Mouse (Mus musculus) frontal cortex, postnatal 14 days (tissue): ENCODE results near the gene Agbl2.
A peak's percentile ranks its signal among the peaks of the same experiment; 100 is the strongest.

Source experiments
- DNase-seq, 2 experiments: peaks; one replicate each; pipeline ENCODE4 v3.0.0; 2022; ENCODE audit warnings: low spot score in 2 of 2

Gene Agbl2

DNA sequence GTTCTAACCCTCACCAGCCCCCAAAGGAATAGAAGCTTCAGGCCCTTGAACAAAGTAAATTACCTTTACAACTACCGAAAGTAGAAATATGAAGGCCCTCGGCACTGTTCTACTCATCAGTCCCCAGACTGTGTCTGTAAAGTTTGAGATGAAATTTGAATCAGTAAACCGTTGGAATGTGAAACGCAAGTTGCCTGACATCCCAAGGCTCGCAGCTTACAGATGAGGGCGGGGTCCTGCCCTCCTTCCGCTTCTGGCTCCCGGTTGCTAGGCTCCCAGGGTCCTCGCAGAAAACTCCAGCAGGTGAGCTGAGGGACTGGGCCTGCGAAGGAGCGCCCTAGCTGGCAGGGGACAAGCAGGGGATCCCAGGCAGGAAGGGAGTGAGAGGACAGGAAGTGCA lies at the start of gene Agbl2:
Gene Agbl2, plus strand, starts transcription at position 270 of the 400 bp plus-strand sequence.
- no peak for DNase-seq

DNA sequence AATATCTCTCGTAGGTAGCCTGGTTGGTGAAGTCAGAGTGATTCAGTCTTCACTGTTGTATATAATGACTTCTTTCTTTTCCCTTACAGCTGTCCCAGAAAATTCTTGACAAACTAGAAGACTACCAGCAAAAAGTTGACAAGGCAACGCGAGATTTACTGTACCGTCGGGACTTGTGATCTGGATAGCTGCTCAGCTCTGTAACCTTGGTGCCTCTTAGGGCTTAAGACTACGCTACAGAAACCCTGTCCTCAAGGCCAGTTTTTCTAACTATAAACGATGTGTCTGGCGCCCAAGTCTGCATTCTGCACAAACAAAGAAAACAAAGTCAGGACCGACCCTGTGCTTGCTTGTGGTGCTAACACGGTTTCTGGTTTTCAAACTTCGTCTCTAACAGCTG lies 47.2 kb upstream of the Agbl2 start:
- no peak for DNase-seq

DNA sequence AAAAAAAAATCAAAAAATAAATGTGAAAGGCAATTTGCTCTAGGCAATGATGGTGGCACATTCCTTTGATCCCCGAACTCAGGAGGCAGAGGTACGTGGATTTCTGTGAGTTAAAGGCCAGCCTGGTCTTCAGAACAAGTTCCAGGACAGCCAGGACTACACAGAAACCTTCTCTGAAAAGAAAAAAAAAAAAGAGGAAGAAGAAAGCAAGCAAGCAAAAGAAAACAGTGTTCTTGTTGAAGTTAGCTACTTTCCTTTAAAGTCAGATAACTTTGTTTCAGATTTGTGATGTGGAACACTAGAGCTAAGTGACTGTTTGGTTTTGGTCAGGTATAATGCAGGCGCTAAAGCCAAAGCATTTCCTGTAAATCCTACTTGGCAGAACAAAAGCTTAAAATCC lies 43.7 kb upstream of the Agbl2 start:
- no peak for DNase-seq

DNA sequence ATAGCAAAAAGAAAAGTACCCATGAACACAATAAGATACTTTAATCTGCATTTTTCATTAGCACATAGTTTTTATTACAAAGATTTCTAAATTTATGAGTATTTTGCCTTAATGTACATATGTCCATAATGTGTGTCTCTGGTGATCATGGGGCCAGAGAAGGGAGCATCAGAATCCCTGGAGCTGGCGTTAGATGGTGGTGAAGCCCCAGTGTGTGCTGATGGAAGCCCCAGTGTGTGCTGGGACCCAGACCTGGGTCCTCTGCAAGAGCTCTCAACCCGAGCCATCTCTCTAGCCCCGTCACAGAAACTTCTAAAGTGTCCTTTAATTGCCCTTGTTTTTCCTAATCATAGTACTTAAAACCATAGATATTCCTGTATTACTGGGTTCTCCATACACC lies 43.2 kb upstream of the Agbl2 start:
- DNase-seq = no peak

DNA sequence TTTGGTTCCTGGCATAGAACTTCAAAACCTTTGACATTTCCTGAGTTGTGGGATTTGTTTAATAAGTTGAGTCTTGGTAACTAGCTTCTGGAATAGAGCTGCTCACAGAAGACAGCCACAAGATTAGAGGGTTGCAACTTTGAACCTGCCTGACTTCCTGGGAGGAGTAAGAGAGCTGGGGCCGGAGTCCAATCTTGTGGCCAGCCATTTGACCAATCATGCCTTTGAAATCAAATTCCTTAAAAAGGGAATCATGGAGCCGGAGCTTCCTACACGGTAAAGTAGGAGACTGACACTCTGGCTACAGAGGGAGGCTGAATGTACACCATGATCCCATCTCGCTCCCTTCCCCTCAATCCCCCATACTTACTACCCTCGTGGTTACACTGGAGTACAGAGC lies 42.6 kb upstream of the Agbl2 start:
- no peak for DNase-seq

GRCm38 (mm10) chr2:90744285-90745052 lies 38.1 kb upstream of the Agbl2 start:
- DNase-seq = no peak

DNA sequence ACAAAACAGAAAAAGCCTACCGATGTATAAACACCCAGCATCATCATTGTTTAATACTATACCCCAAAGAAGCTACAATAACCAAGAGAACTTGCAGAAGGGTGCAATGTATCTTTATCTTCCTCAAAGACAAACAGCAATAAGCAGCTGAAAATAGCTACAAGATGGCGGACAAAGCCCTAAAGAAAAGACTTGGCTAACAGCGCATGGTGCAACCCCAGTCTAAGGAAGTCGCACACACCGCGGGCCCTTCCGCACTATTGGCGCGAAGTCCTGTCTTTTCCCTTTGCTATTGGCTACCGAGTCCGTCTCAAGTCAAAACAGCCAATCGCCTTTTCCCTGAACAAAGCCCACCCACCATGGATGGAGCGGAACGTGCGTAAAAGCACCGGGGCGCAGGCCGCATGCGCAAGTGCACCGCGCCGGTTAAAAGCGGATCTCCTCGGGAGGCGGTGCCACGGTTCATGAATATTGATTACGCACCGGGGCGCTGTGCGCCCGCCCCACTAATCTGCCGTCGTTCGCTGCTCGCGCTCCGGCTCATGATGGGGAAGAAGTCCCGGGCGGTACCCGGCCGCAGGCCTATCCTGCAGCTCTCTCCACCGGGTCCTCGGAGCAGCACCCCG lies 37.4 kb upstream of the Agbl2 start, which contains the start of gene Fnbp4:
Gene Fnbp4, plus strand, starts transcription at position 318 of the 626 bp plus-strand sequence.
- peak; percentile 98 for DNase-seq

DNA sequence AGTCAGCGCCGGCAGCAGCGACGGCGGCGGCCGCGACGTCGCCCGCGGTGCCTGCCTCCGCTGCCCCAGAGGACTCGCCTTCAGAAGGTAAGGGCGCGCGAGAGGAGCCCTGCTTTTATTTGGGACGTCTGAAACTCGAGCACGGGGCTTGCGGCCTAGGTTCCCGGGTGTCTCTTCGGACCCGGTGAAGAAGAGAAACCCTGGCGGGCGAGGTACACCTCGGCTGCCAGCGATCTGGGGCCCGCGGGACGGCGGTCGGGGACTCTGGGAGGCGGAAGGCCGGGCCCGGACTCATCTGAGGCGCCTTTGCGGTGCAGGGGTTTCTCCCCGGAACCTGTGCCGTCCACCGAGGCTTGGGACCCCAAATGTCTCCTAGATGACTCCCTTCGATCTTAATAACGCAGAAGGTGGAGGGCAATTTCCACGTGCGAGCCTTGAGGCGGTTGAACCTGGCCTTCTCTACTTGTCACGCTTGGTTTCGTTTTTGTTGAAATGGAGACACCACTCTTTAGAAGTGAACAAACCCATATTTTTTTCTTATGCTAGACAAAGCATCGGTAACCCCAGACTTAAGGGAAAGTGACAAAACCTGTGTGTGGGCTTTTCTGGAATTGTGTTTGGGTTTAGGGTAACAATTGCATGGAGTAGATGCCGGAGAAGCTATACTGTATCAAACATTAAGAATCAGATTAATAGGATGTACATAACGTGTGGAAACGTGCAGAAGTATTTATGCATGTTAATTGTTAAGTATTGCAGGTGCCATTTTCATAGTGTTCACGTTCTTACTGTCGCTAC lies 36.6 kb upstream of the Agbl2 start:
- DNase-seq = peak in 1 of 2 experiments; percentile 39

DNA sequence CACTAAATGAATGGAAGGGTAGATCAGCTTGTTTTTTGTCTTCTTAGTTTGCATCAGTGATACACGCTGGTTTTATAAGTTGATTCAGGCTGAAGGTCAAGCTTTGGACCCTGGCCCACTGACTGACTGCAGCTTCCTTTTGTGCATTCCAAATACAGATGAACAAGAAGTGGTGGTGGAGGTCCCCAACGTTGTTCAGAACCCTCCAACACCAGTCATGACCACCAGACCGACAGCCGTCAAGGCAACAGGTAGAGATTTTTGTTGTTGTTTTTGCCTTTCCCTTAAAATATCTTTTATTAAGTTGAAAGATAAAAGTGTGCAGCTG lies 36.0 kb upstream of the Agbl2 start:
- no peak for DNase-seq

DNA sequence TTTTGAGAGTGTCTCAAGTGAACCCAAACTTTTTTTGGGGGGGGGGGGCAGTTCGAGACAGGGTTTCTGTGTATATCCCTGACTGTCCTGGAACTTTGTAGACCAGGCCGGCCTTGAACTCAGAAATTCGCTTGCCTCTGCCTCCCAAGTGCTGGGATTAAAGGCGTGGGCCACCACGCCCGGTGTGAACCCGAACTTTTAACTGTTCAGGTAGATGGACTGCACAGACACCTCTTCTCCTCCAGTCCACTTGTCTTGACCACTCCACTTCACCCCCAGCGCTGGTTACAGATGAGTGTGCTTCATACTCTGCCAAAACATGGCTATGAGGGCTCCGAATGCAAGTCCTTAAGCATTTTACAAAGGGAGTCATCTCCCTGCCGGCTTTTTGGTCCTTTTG lies 35.4 kb upstream of the Agbl2 start:
- DNase-seq = no peak

DNA sequence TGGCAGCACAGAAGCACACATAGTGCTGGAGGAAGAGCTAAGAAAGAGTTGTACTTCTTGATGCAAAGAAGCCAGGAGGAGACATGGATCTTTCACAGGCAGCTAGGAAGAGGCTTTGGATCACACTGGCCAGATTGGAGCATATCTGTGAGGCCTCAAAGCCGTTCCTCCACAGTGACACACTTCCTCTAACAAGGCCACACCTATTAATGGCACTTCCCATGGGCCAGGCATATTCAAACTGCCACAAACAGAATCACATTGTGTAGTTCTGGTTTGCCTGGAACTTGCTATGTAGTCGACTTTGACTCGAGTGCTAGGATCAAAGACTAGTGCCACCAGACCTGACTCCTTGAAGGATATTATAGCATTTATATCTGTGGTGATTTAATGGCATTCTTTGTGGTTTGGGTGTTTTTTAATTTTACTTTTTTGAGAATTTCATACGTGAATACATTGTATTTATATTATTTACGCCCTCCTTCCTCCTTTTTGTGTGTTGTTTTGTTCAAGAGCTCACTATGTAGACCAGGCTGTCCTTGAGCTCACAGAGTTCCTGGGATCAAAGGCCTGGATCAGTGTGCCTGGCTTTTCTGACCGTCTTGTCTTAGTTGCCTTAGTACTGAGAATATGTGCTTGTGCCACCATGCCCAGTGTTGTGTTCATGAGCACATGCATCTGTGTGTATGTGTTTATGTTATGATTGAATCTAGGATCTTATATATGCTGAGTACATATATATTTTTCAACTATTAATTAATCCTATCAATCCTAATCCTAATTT lies 32.7 kb upstream of the Agbl2 start:
- no peak for DNase-seq

- DNase-seq = no peak
Measured at GRCm38 (mm10) chr2:90753565-90753964, 29.0 kb upstream of the Agbl2 start.

DNA sequence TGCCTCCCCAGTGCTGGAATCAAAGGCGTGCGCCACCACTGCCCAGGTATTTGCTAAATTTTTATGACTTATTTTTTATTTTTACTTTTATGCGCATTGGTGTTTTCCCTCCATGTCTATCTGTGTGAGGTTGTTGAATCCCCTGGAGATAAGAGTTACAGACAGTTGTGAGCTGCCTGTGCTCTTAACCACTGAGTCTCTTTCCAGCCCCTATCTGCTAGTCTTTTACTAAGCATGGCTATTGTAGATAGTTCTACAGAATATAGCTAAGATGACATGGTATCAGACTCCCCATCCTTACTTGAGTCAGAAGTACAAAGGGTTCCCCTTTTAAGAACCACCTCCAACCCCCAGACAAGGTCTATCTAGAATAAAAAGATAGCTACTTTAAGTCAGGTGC lies 28.3 kb upstream of the Agbl2 start:
- DNase-seq = no peak

DNA sequence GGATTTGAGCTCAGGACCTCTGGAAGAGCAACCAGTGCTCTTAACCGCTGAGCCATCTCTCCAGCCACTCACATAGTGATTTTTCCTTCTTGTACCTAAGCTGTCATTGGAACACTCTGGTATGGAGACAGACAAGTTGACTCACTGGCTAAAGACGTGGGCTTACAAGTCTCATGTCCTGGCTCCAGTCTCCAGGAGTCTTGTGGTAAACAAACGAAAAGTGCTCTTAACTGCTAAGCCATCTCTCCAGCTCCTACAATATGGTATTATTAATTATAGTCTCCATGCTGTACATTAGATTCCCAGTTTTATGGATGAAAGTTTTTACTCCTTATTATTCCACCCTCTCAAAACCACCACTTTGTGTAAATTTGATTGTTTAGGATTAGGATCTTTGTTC lies 17.4 kb upstream of the Agbl2 start:
- DNase-seq = no peak

- DNase-seq = no peak
Measured at GRCm38 (mm10) chr2:90781323-90781722, 1.2 kb upstream of the Agbl2 start.

- DNase-seq = no peak
Measured at GRCm38 (mm10) chr2:90781938-90782337, 589 bp upstream of the Agbl2 start.

- DNase-seq = no peak
Measured at GRCm38 (mm10) chr2:90782901-90783486, 467 bp downstream of the Agbl2 start.

GRCm38 (mm10) chr2:90788126-90788525 lies 5.6 kb downstream of the Agbl2 start:
- no peak for DNase-seq

GRCm38 (mm10) chr2:90808241-90809126 lies 26.0 kb downstream of the Agbl2 start:
- no peak for DNase-seq

DNA sequence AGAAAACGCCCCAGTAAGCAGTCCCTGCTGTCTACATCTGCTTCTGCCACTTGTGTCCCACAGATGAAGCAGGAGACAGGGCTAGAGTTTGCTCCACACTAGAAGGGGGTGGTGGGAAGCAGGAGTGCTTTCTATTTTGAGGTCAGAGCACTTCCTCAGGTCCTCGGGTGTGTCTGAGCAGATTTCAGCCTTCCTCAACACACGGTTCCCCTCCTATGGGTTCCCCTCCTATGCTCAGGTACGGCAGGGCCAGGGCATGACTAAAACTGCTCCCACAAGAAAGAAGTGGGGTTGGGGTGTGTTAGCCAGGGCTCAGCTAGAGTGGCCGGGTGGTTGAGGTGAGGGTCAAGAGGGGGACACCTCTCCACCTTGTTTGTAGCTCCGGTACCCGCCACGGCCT lies 28.2 kb downstream of the Agbl2 start:
- DNase-seq = no peak

DNA sequence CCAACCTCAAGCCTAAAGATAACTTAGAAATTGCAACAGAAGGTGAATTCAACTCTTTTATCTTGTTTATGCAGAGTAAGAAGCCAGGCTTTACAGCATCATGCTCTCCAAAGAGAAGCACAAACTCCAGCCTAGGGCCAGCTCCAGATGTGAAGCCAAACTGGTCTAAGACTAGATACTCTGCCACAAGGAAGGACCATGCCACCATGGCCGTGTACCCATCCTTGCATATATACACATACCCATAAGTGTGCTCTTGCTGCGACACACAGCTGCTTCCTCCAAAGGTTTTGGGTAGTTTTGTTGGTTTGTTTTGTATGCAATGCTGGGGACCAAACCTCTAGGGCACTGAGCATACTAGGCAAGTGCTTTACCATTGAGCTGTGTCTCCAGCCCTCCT lies 32.7 kb downstream of the Agbl2 start:
- DNase-seq = no peak
